Mouse (Mus musculus) kidney, embryonic 16.5 days (tissue): Measurements from ENCODE around the gene Col8a1. TPM values are rescaled to one million over a fixed set of nuclear protein-coding genes. Genes with fewer than 3 reads are reported as not detected.

ENCODE experiments used
- ATAC-seq: fragments of 200-750 bp; cut with Nextera tagmentation; 2 replicates; pipeline ENCODE4 v1.8.0; 2017; ENCODE audit warnings: moderate TSS enrichment; ENCODE audit not compliant: low FRiP score, low TSS enrichment
- H3K27ac ChIP-seq: fragments of 300-500 bp; sonication (generic); 2 replicates; pipeline ENCODE4 v1.5.1; 2014; ENCODE audit warnings: low read length
- H3K27me3 ChIP-seq: fragments of 300-500 bp; sonication (generic); 2 replicates; pipeline ENCODE4 v1.6.1; 2014; ENCODE audit warnings: low read length, control low read depth, mixed read lengths; ENCODE audit not compliant: insufficient read depth
- H3K36me3 ChIP-seq: fragments of 300-500 bp; sonication (generic); 2 replicates; pipeline ENCODE4 v1.6.1; 2014; ENCODE audit warnings: low read length, control low read depth, mixed read lengths; ENCODE audit not compliant: insufficient read depth
- H3K4me1 ChIP-seq: fragments of 300-500 bp; sonication (generic); 2 replicates; pipeline ENCODE4 v1.6.1; 2014; ENCODE audit warnings: low read length, control low read depth, mixed read lengths; ENCODE audit not compliant: insufficient read depth
- H3K4me2 ChIP-seq: fragments of 300-500 bp; sonication (generic); replicated peaks from 2 replicates; pipeline ENCODE4 v1.6.1; 2014; ENCODE audit warnings: low read depth, low read length
- H3K4me3 ChIP-seq: fragments of 300-500 bp; sonication (generic); 2 replicates; pipeline ENCODE4 v1.5.1; 2014; ENCODE audit warnings: mild to moderate bottlenecking, low read length
- H3K9ac ChIP-seq: fragments of 300-500 bp; sonication (generic); replicated peaks from 2 replicates; pipeline ENCODE4 v1.6.1; 2014; ENCODE audit warnings: low read length
- H3K9me3 ChIP-seq: fragments of 300-500 bp; sonication (generic); 2 replicates; pipeline ENCODE4 v1.6.1; 2016; ENCODE audit warnings: low read length, control low read depth
- WGBS: fragments of 180-500 bp; shearing (Covaris S2); extraction: QIAGEN DNeasy Blood & Tissue Kit; methylation state at CpG from one replicate; pipeline ENCODE4 v1.1.7; 2014; 5-methylcytosine and 5-hydroxymethylcytosine counted together
- polyA plus RNA-seq: library from polyadenylated mRNA; unstranded; fragments of >200 nt; fragmentation: Nextera tagmentation; extraction: Ambion mirVana; gene quantifications from 2 replicates; pipeline ENCODE4 v1.2.1, GENCODE M21; 2015

Col8a1 gene
- polyA plus RNA-seq, 1 experiment from 2014 or later, result 2.1 TPM

DNA sequence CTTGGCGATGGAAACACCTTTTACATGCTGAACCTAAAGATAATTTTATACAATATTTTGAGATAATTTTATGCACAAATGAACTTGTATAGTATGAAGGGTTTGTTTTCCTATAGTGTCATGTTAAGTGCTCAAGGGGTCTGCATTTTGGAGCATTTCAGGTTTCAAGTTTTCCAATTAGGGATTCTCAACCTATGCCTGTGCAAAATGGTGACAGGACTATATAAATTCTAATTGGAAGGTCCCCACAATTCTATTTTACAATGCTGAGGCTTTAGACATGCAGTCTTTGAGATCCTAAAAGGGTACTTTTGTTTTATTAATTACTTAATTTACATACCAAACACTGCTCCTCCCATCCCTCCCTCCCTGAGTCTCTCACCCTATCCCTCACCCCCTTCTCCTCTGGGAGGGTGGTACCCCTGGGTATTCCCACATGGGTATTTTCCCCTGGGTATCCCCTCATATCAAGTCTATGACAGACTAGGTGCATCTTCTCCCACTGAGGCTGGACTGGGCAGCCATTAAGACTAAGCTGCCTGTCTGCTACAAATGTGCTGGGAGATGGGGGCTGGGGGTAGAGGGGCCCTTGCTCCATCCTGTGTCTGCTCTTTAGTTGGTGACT is 178.7 kb downstream of the Col8a1 start:
- H3K27ac ChIP-seq, result no peak overlapping the region
- H3K27me3 ChIP-seq, result no peaks in the 10 kb centered on the region
- no peak overlapping the region for H3K9ac ChIP-seq
- peaks cover 10% of the 10 kb centered on the region for H3K36me3 ChIP-seq
- ATAC-seq, result no peak
- 93% methylated on average over 1 of the region's 1 CpGs for WGBS
- H3K4me2 ChIP-seq, result no peak overlapping the region
- H3K4me1 ChIP-seq, result 0 out of 2 replicates have a peak, but pooled peaks cover 1% of the 10 kb centered on the region
- no peaks in the 10 kb centered on the region for H3K9me3 ChIP-seq
- no peak overlapping the region for H3K4me3 ChIP-seq

Other genes starting within 250 kb of the Col8a1 start
- 51.4 and 56.3 TPM in 2 replicates for gene Cmss1, start 147.9 kb downstream of the Col8a1 start, polyA plus RNA-seq